Comparison of ENCODE assay signal across 14 mouse cellular contexts in the genomic region with DNA sequence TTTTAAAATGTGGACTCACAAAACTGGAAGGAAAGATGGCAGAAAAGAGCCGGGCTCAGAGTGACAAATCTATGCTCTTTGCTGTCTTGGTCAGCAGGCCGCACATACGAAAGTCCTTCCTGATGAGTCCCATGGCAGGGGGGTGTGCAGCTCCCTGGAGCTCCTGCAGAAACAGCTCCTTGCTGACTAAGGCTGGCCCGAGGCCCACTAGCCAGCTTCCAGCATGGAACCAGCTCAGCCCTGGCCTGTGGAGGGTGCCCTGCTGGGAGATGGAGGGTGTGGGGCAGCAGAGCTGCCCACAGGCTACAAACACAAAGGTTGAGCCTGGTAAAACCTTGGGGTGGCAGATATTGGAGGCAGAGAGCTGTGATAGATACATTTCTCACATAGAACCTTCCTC.
DNase-seq lines count a peak whose midpoint lies in the region.
"Had no signal": no experiment of that assay in that cellular context is flagged by ENCODE, and none has a peak within 500 bp of the region (broad histone marks: within the 10 kb centered on the region; RNA-seq: fewer than 3 reads in every experiment).

No protein-coding gene starts in this region.

- peak; percentile 71 for DNase-seq in cerebellum, adult 11-12 months
- DNase-seq in cerebellum, postnatal 4 days (ENCODE audit: low spot score in 2 of 2) = no peak
- peak; percentile 40 for DNase-seq in kidney, adult 9 months
- DNase-seq in kidney, adult 11 months = no peak
- DNase-seq in cerebellum, adult 18-20 months = peak; percentile 70 to 76
- DNase-seq in cerebellum, postnatal 25 days = peak; percentile 65 to 82
- no peak for DNase-seq in right cerebral cortex, postnatal 25 days
- DNase-seq: adrenal gland, postnatal 14 days; heart, adult 18-20 months; heart, postnatal 10 days; lung, postnatal 4 days; right cerebral cortex, adult 18-20 months; thymus, adult 18-20 months; thymus, postnatal 36 days had no signal

Comparison
In these comparisons a context has a peak if more than half of its experiments do, and no peak if none do; other contexts are left out.
1. DNase-seq: peak in cerebellum, adult 11-12 months (single experiment), kidney, adult 9 months (single experiment), cerebellum, adult 18-20 months (2 of 2) and cerebellum, postnatal 25 days (2 of 2); none in cerebellum, postnatal 4 days (0 of 2), kidney, adult 11 months (single experiment) and right cerebral cortex, postnatal 25 days (single experiment).